Mouse (Mus musculus) C2C12 (cell line): Measurements from ENCODE around the gene Pomgnt2.

Experiments used
- CTCF ChIP-seq: IDR thresholded peaks from one replicate; pipeline ENCODE4 v1.5.1; 2011; ENCODE audit not compliant: control insufficient read depth, insufficient read depth, insufficient read length
- MYOG ChIP-seq: IDR thresholded peaks from one replicate; pipeline ENCODE4 v1.6.1; 2011; ENCODE audit not compliant: control insufficient read depth, insufficient read length; ENCODE audit errors: extremely low read depth
- USF1 ChIP-seq: IDR thresholded peaks from one replicate; pipeline ENCODE4 v1.6.1; 2011; ENCODE audit warnings: low read depth, mild to moderate bottlenecking, control low read depth, moderate library complexity

DNA sequence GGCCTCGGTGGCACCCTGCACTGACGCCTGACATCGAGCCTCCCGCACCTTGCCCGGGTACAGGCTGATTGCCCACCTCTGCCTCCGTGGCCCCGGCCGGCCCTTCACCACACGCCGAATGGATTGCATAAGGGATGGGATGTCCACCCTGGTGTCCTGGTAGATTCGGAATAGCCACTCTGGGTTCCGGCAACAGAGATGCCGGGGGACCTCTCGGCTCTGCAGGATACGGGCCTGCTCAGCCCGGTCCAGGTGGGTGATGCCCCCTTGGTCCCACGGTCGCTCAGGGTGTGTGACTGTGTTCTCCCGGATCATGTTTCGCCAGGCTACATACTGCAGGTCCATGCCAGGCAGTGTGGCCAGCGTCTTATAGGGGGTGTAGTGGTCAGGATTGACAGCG, 14.7 kb downstream of the Pomgnt2 start:
- TF ChIP-seq CTCF (no peak), MYOG (no peak), USF1 (no peak)
